Mouse (Mus musculus) brain, embryonic 14.5 days (tissue): Measurements from ENCODE around the gene Acer1.

ENCODE experiments used
- CTCF ChIP-seq: fragments of 200-500 bp; IDR thresholded peaks from 2 replicates; pipeline ENCODE4 v1.5.1; 2012; ENCODE audit warnings: inconsistent platforms, mild to moderate bottlenecking, moderate library complexity, borderline replicate concordance; ENCODE audit not compliant: insufficient read depth, insufficient read length; ENCODE audit errors: extremely low read depth
- POLR2A ChIP-seq: fragments of 200-500 bp; IDR thresholded peaks from 2 replicates; pipeline ENCODE4 v1.6.1; 2012; ENCODE audit warnings: mild to moderate bottlenecking, inconsistent platforms, borderline replicate concordance; ENCODE audit not compliant: poor library complexity, insufficient read depth, insufficient read length, severe bottlenecking; ENCODE audit errors: extremely low read depth

GRCm38 (mm10) chr17:57027471-57027870 is 45.5 kb upstream of the Acer1 start:
- no peak for TF ChIP-seq CTCF
- no peak for TF ChIP-seq POLR2A
